Mouse (Mus musculus) liver, adult 2 months (tissue): Measurements from ENCODE around the gene Ccdc162. TPM values are rescaled to one million over a fixed set of nuclear protein-coding genes. Genes with fewer than 3 reads are reported as not detected.
A peak's percentile ranks its signal among the peaks of the same experiment; 100 is the strongest.

Experiments used
- DNase-seq: peaks from one replicate; pipeline ENCODE4 v3.0.0-alpha.2; 2011; ENCODE audit warnings: low read depth, low spot score; ENCODE audit errors: extremely low read depth
- H3K27ac ChIP-seq: fragments of 200-500 bp; replicated peaks from 2 replicates; pipeline ENCODE4 v1.5.1; 2012; ENCODE audit warnings: low read depth, mild to moderate bottlenecking, control low read depth, inconsistent platforms, low read length; ENCODE audit not compliant: insufficient read depth
- H3K27me3 ChIP-seq: fragments of 200-500 bp; 2 replicates; pipeline ENCODE4 v1.6.1; 2012; ENCODE audit warnings: mild to moderate bottlenecking, moderate library complexity, low read length, inconsistent platforms; ENCODE audit not compliant: control insufficient read depth, insufficient read depth
- H3K36me3 ChIP-seq: fragments of 200-500 bp; 2 replicates; pipeline ENCODE4 v1.6.1; 2012; ENCODE audit warnings: low read length, inconsistent platforms; ENCODE audit not compliant: control insufficient read depth, insufficient read depth
- H3K4me1 ChIP-seq: fragments of 200-500 bp; 2 replicates; pipeline ENCODE4 v1.6.1; 2011; ENCODE audit warnings: low read length; ENCODE audit not compliant: control insufficient read depth, insufficient read depth
- H3K4me3 ChIP-seq: fragments of 200-500 bp; 2 replicates; pipeline ENCODE4 v1.5.1; 2011; ENCODE audit warnings: low read depth, mild to moderate bottlenecking, control low read depth, low read length, moderate library complexity; ENCODE audit not compliant: insufficient read depth
- H3K79me2 ChIP-seq: fragments of 200-500 bp; 2 replicates; pipeline ENCODE4 v1.6.1; 2012; ENCODE audit warnings: inconsistent platforms, mild to moderate bottlenecking, low read length, moderate library complexity; ENCODE audit not compliant: control insufficient read depth, insufficient read depth
- H3K9ac ChIP-seq: fragments of 200-500 bp; 2 replicates; pipeline ENCODE4 v1.6.1; 2012; ENCODE audit warnings: low read depth, mild to moderate bottlenecking, control low read depth, inconsistent platforms, low read length
- CTCF ChIP-seq: fragments of 200-500 bp; IDR thresholded peaks from 2 replicates; pipeline ENCODE4 v1.5.1; 2011; ENCODE audit warnings: low read depth, low read length, control low read depth
- POLR2A ChIP-seq: fragments of 200-500 bp; IDR thresholded peaks from 2 replicates; pipeline ENCODE4 v1.6.1; 2011; ENCODE audit warnings: low read length, control low read depth; ENCODE audit not compliant: insufficient read depth; ENCODE audit errors: extremely low read depth
- WGBS: fragments of 180-500 bp; shearing (Covaris S2); methylation state at CpG from one replicate; pipeline ENCODE4 v1.1.7; 2018; 5-methylcytosine and 5-hydroxymethylcytosine counted together
- polyA plus RNA-seq: library from polyadenylated mRNA; depleted of rRNA; stranded (reverse); fragments of >200 nt; gene quantifications from 2 replicates; pipeline ENCODE4 v1.2.3, GENCODE M21; 2012
- total RNA-seq: library from RNA; depleted of rRNA; stranded (reverse); fragments of >200 nt; gene quantifications from 2 replicates; pipeline ENCODE4 v1.2.3, GENCODE M21; 2014

The Ccdc162 gene
- total and polyA plus RNA-seq, 2 experiments, result 6.0 to 10.3 TPM

DNA sequence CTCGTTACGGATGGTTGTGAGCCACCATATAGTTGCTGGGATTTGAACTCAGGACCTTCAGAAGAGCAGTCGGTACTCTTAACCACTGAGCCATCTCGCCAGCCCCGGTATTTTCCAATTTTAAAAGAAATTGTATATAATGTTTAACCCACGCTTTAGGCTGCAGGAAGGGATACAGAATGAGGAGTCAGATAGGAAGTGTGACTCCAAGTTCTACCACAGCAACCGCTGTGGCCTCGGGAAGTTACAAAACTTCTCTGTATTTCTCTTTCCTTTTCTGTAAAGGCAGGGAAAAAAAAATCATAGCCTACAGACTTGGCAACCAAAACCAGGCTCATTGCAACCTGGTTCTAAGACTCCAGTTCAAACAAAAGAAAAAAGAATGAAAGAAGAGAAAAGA, 122.0 kb downstream of the Ccdc162 start:
- DNase-seq, result no peak
- Histone ChIP-seq H3K4me1 (peaks cover 17% of the 10 kb centered on the region), H3K27ac (no peak overlapping the region), H3K36me3 (no peaks in the 10 kb centered on the region), H3K79me2 (no peaks in the 10 kb centered on the region), H3K4me3 (no peak overlapping the region), H3K27me3 (no peaks in the 10 kb centered on the region), H3K9ac (no peak overlapping the region)
- no peak for TF ChIP-seq CTCF
- TF ChIP-seq POLR2A, result no peak
- WGBS, result 82% methylated on average over 8 of the region's 8 CpGs

DNA sequence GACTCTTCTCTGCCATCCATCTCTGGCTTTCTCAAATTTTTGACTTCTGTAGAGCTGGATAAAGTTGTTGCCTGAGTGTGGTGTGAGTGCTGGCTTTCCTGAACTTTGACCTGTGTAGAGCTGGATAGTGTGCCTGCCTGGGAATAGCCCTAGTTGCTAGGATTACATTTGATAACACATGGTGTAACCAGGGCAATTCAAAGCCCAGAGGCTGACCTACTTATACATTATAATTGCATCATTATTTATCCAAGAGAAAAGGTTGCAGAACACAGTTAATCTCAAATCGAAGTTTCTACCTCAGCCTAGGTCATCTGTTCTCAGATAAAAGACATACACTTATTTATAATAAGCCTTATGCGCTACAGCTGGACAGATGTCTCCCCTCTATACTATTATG, 127.8 kb downstream of the Ccdc162 start:
- H3K27ac ChIP-seq, result peak overlapping the region; percentile 73
- H3K9ac ChIP-seq, result no peak overlapping the region
- DNase-seq, result peak; percentile 98
- peaks cover 18% of the 10 kb centered on the region for H3K4me1 ChIP-seq
- H3K36me3 ChIP-seq, result no peaks in the 10 kb centered on the region
- H3K79me2 ChIP-seq, result no peaks in the 10 kb centered on the region
- no peak overlapping the region for H3K4me3 ChIP-seq
- WGBS, result 17% methylated on average over 2 of the region's 2 CpGs
- H3K27me3 ChIP-seq, result no peaks in the 10 kb centered on the region
- TF ChIP-seq POLR2A (no peak), CTCF (no peak)

DNA sequence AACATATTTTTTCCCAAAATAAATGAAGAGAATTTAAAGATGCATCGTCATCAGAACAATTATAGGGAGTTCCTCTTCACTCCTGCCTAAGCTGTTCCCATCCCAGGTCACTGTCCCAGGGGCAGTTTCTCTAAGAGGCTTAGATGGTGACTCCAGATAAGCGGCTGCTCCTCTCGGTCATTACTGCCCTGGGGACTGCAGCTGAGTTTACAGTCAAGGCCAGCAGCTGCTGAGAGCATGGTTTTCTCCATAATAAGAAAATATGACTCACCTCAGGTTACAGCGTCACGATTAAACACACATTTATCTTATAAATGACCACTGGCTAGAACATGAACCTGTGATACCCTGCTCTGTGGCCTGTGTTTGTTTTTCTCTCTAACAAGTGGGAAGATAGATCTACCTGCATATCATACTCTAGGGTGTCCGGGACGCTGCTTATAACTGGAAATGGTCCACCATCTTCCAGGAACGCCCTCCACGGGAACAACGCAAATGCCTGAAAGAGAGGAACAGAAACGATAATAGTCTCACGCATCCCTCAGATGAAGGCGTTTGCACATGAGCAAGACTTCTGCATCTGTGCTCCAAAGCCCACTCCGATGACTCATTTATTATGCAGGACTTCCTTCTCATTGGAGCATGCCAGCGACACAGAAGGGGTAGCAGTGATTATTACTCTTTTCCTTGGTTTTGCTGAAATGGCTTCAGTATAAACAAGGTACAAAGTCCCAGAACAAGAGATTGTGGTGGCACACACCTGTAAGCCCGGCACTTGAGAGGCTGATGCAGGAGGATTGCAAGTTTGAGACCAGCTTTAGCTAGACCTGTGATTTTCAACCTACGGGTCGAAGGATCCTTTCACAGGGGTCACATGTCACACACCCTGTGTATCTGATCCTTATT, 129.2 kb downstream of the Ccdc162 start:
- Histone ChIP-seq H3K27me3 (no peaks in the 10 kb centered on the region), H3K27ac (no peak overlapping the region), H3K4me3 (no peak overlapping the region), H3K9ac (no peak overlapping the region), H3K79me2 (no peaks in the 10 kb centered on the region), H3K36me3 (no peaks in the 10 kb centered on the region), H3K4me1 (peaks cover 18% of the 10 kb centered on the region)
- DNase-seq, result no peak
- TF ChIP-seq POLR2A (no peak), CTCF (no peak)
- 90% methylated on average over 18 of the region's 18 CpGs for WGBS

DNA sequence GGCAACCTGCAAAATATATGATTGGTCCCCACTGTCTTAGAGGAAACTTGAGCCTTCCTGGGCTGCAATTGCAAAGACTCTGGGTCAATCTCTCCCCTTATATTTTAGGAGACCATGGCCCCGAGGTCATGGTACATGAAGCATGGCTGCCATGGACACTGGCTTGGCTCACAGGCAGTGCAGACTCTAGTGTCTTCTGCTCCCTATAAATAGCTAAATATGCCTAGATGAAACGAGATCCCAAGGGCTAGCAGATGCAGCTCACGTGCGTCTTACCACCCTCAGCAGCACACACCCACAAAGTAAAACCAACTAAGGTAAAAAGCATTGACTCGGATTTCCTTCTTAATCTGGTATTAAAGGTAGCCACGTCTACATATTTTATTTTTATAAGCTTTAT, 133.1 kb downstream of the Ccdc162 start:
- H3K9ac ChIP-seq, result no peak overlapping the region
- peaks cover 8% of the 10 kb centered on the region; the same call in 1 of the 2 replicates for H3K4me1 ChIP-seq
- no peaks in the 10 kb centered on the region for H3K79me2 ChIP-seq
- WGBS, result 92% methylated on average over 6 of the region's 6 CpGs
- no peaks in the 10 kb centered on the region for H3K36me3 ChIP-seq
- H3K4me3 ChIP-seq, result no peak overlapping the region
- no peak for DNase-seq
- TF ChIP-seq CTCF (no peak), POLR2A (no peak)
- H3K27me3 ChIP-seq, result no peaks in the 10 kb centered on the region
- H3K27ac ChIP-seq, result no peak overlapping the region

DNA sequence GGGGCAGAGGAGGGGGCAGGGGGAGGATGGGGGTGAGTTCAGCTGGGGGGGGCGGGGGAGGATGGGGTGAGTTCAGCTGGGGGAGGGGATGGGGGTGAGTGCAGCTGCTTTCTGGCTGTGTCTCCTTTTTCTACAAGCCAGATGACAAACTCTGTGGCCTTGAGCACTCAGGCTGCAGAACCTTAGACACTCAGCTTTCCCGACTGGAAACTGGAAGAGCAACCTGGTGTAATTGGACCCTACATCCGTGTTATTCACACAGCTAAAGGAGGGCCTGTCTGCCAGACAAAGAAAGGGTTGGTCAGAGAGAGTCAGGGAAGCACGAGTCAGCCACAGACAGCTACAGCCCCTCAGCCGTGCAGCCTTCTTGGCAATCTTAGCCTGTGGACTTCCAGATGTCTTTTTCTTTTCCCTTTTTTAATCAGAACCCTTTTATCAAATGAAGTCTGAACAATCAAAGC, 133.5 kb downstream of the Ccdc162 start:
- H3K4me1 ChIP-seq, result peaks cover 3% of the 10 kb centered on the region; the same call in 1 of the 2 replicates
- H3K27ac ChIP-seq, result no peak overlapping the region
- H3K27me3 ChIP-seq, result no peaks in the 10 kb centered on the region
- H3K36me3 ChIP-seq, result no peaks in the 10 kb centered on the region
- 68% methylated on average over 4 of the region's 5 CpGs for WGBS
- H3K4me3 ChIP-seq, result no peak overlapping the region
- H3K79me2 ChIP-seq, result no peaks in the 10 kb centered on the region
- no peak overlapping the region for H3K9ac ChIP-seq
- no peak for DNase-seq
- TF ChIP-seq CTCF (no peak), POLR2A (no peak)

DNA sequence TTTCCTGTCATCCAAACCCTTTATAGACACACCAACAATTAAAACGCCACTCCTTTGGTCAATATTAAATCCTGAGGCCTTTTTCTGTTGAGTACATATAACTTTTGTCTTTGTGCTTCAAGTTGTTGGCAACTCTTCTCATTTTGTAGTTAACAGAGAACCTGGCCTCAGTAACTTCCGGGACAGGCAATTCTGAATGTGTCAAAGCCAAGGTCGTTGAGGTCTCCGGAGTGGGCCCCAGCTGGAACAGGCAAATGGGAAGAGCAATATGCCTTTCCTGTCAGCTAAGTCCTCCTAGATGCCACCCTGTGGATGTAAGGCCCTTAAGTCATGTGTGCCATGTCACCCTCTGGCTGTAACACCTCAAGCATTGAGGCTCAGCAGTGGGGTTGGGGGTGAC, 136.0 kb downstream of the Ccdc162 start:
- no peaks in the 10 kb centered on the region for H3K27me3 ChIP-seq
- no peak for TF ChIP-seq CTCF
- TF ChIP-seq POLR2A, result no peak
- no peaks in the 10 kb centered on the region for H3K79me2 ChIP-seq
- no peaks in the 10 kb centered on the region for H3K36me3 ChIP-seq
- H3K9ac ChIP-seq, result no peak overlapping the region
- WGBS, result 45% methylated on average over 4 of the region's 4 CpGs
- peaks cover 16% of the 10 kb centered on the region for H3K4me1 ChIP-seq
- H3K4me3 ChIP-seq, result no peak overlapping the region
- no peak overlapping the region for H3K27ac ChIP-seq
- no peak for DNase-seq
